Mouse (Mus musculus) cortical plate, adult 2 months (tissue): ENCODE measurements around the gene Arfrp1.

ENCODE experiments used
- CTCF ChIP-seq: fragments of 200-500 bp; IDR thresholded peaks from 2 replicates; pipeline ENCODE4 v1.5.1; 2011; ENCODE audit warnings: mild to moderate bottlenecking, control low read depth, low read length; ENCODE audit not compliant: insufficient read depth; ENCODE audit errors: extremely low read depth
- POLR2A ChIP-seq: fragments of 200-500 bp; IDR thresholded peaks from 2 replicates; pipeline ENCODE4 v1.6.1; 2011; ENCODE audit warnings: mild to moderate bottlenecking, low read length, control low read depth; ENCODE audit not compliant: insufficient read depth; ENCODE audit errors: extremely low read depth

DNA sequence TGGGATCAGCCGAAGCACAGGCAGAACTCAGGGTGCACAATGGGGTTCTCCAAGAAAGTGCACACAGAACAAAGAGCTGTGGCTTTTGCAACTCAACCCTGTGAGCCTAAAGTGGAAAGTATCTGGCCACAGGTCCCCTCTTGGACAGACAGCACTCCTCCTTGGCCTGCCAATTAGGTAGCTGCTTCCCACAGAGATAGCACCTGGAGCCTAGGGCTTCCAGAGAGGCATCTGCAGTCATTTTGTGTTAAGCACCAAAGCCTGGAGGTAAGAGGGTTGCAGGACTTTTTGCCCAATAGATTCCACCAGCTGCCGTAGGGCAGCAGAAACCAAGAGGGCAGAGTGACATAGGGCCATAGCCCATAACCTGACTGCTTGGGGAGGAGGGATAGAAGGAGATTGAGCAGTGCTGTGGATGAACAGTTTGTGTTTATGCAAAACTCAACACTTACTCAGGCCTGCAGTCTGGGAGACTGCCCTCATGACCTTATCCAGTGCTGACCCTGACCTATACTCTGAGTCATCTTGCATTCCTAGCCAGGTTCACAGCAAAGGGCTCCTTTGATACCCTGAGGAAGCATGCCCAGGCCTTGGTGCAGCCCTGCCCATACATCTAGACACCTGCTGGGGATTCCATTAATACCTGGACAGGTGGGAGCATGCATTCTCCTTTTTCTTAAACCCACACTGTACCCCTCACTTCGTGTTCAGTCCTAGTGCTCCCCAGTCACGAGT is 25.1 kb upstream of the Arfrp1 start:
- TF ChIP-seq POLR2A (no peak), CTCF (no peak)
